Mouse (Mus musculus): ENCODE data around the gene Tlr6.

Gene Tlr6

GRCm38 (mm10) chr5:64959843-64960230, at the start of gene Tlr6:
Gene Tlr6, minus strand, starts transcription at chr5:64960097.
- DNase-seq, result no peak

DNA sequence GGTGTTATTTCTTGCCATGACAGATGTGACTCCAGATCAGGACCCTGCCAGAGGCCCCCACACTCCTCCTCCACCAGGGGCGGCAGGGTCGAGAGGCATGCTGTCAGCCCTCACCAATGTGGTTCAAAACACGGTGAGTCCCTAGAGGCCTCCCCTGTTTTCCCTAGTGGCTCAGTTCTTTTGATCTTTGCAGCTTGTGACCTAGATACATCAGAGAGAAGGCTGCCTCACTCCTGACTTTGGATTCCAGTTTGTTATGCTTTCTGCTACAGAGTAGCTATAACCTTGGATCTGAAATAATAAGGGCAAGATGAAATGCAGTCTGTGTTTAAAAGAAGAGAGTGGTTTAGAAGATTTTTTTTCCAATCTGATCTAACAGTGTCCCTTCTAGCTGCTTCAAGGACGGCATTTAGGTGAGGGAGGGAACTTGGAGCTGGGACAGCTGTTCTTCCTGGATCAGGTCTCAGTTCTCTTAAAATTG, 46.2 kb upstream of the Tlr6 start:
- DNase-seq, result no peak

- no peak for DNase-seq
Measured at GRCm38 (mm10) chr5:65005251-65005650, 45.4 kb upstream of the Tlr6 start.

DNA sequence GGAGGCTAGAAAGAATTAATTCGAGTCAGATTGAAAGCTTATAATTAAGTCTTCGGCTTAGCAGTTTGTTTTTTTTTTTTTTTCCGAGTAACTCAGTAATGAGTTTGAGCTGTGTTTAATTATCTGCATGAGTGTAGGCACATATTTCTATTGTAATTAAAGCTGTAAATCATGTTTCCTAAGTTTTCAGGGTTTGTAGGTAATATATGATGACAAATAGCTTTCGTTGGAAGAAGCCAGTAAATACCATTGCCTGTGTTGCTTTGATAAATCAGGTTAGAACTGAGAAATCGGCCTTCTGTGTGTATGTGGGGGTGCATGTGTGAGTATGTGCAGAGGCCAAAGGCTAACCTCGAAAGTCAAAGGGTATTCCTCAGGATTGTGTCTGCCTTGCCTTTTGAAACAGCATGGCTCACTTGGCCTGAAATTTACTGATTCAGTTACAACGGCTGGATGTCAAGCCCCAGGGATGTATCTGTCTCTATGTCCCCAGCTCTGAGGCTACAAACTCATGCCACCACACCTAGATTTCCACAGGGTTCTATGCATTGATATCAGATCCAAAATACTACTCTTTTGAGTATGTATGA, 44.1 kb upstream of the Tlr6 start:
- DNase-seq, result no peak

- no peak for DNase-seq
Measured at GRCm38 (mm10) chr5:65002940-65003824, 43.3 kb upstream of the Tlr6 start.

- no peak for DNase-seq
Measured at GRCm38 (mm10) chr5:64995408-64995807, 35.5 kb upstream of the Tlr6 start.

GRCm38 (mm10) chr5:64992540-64992939, 32.6 kb upstream of the Tlr6 start:
- no peak for DNase-seq

DNA sequence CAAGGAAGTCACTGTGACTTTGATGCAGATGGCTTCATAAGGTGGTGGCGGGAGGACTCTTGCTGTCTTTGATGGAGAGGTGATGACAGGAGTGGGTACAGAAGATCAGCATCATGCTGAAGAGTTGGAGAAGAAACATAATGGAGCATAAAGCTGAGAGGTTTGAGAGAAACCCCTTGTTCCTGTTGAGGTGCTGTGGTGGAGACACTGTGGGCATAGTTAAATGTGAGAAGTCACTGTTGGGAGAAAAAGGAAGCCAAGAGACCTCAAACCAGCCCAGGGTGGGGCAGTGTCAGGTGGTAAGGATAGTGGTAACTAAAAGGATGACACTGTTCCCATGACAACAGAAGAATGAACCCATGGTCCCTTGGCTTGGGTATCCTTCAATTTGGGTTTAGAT, 30.0 kb upstream of the Tlr6 start:
- DNase-seq, result no peak

GRCm38 (mm10) chr5:64985971-64986370, 26.1 kb upstream of the Tlr6 start:
- no peak for DNase-seq

DNA sequence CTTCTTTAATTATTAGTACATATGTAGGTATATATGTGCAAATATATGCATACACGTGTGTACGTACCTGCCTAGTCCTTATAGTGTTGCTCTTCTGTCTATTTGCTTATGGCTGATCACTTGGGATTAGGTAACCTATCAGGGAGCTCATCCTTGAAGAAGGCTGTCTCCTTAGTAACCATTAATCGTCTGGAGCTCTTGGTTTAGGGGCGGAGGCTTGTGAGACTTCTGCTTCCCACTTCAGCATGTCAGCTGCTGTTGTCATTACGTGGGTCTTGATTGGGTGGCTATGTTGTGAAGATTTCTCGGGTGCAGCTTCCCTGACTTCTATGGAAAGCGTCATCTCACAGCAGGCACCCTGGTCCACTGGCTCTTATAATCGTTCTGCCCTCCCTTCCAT, 17.2 kb upstream of the Tlr6 start:
- no peak for DNase-seq

- no peak for DNase-seq
Measured at GRCm38 (mm10) chr5:64975121-64975520, 15.2 kb upstream of the Tlr6 start.

DNA sequence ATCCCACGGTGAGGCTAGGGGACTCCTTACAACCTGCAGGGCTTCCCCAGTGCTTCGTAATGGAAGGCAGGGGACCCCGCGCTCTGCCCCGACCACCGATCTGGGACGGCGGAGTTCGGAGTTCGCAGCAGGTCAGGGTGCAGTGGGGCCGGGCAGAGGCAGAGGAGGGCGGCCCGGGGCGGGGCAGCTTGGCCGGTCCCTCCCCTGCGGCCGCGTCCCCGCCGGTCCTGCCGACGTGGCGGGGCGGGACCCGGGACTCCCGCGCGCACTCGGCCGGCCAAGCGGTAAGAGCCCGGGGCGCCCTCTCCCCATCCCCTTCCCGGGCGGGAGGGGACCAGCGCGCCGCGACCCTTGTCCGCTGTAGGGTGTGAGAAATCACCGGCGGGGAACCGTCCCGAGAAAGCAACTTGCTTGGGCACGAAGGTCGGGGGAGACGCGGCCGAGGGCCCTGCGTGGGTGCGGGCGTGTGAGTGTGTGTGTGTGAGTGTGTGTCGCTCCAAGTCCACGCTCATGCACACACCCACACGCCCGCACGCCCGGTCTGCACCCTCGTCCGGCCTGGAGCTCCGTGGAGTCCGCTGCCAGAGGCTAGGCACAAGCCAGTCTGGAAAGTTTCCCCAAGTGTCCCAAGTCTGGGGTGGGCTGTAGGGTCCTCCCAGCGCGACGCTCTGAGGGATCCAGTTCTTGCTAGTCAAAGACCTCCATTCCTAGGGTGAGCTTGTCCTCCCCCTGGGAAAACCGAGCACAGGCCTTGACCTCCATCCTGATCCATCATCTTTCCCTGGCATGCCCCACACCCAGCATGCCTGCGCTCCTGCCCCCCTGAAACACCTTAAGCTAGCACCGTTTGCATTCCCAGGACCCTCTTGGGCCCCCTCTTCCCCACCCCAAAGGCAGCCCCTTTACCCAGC, 10.2 kb upstream of the Tlr6 start, which contains the start of gene Fam114a1:
Fam114a1 (plus strand) TSS at position 211 of the 911 bp plus-strand sequence.
- peak; percentile 5 for DNase-seq

GRCm38 (mm10) chr5:64968961-64969860, 9.3 kb upstream of the Tlr6 start:
- no peak for DNase-seq

- no peak for DNase-seq
Measured at GRCm38 (mm10) chr5:64963735-64964134, 3.8 kb upstream of the Tlr6 start.

GRCm38 (mm10) chr5:64963271-64963670, 3.4 kb upstream of the Tlr6 start:
- no peak for DNase-seq

DNA sequence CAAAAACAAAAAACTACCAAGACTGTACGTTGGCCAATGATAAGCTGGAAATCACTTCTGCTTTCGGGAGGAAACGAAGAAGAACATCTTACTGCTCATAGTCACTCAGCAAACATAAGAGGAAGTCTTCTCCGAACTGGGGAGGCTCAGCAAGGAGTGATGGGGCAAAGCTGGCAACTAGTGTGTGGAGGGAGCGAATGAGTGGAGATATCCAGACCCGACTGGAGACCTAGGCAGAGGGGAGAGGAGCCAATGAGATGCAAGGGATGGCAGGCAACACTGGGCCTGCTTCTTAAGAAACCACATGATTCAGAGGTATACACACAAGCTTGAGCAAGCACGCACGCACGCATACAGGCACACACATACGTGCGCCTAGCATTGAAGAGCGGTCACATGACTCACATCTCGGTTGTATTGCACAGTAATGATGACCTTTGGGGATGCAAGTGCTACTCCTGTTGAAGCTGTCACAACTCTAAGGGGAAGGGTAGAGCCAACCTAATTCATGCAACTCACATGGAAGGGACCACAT, 1.0 kb upstream of the Tlr6 start:
- no peak for DNase-seq

GRCm38 (mm10) chr5:64958991-64959842, 680 bp downstream of the Tlr6 start:
- DNase-seq, result no peak

DNA sequence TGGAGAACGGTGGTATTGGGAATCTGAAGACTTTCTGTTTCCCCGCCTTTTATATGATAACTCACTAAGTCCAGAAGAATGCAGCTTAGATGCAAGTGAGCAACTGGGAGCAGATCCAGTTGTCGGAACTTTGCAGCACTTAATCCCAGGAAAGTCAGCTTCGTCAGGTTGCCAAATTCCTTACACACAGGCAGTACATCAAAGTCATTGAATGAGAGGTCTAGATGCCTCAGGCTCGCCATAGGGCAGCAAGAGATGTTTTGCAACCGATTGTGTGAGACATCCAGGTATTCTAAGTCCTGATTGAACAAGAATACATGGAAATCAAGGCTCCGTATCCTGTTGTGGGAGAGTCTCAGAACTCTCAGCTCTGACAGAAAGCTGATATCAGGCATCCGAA, 5.0 kb downstream of the Tlr6 start:
- no peak for DNase-seq

GRCm38 (mm10) chr5:64951486-64951885, 8.4 kb downstream of the Tlr6 start:
- DNase-seq, result no peak

GRCm38 (mm10) chr5:64932775-64933174, 27.1 kb downstream of the Tlr6 start:
- no peak for DNase-seq

DNA sequence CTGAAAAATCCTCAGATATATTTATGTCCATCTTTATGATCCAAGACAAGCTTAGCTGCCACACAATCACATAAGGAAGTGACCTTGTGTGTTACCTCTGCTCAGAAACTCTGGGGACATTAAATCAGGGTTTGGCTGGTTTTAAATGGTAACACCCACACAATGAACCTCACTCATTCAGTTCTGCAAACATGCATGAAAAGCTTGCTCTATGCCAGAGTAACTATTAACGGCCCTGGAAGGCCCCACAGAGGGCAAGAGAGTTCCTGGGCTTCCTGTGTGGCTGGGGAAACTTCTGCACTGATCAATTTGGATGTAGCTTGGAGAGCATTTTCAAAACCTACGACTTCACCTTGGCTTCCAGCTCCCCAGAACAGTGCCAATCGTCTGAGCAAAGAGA, 27.7 kb downstream of the Tlr6 start:
- no peak for DNase-seq
